Mouse (Mus musculus) spleen, postnatal 36 days (tissue): ENCODE measurements around the gene Dkk2.

Source experiments
- DNase-seq, 2 experiments: peaks; one replicate each; pipeline ENCODE4 v3.0.0; 2022; ENCODE audit warnings: low spot score in 2 of 2, mixed read lengths in 1 of 2

Gene Dkk2

GRCm38 (mm10) chr3:132125227-132125740 is 40.2 kb downstream of the Dkk2 start:
- no peak for DNase-seq

GRCm38 (mm10) chr3:132129730-132130274 is 44.7 kb downstream of the Dkk2 start:
- no peak for DNase-seq

- no peak for DNase-seq
These were observed 45.7 kb downstream of the Dkk2 start for GRCm38 (mm10) chr3:132130781-132131180.

GRCm38 (mm10) chr3:132131939-132132338 is 46.8 kb downstream of the Dkk2 start:
- DNase-seq: no peak

GRCm38 (mm10) chr3:132134502-132134901 is 49.4 kb downstream of the Dkk2 start:
- DNase-seq: no peak

GRCm38 (mm10) chr3:132137802-132138378 is 52.8 kb downstream of the Dkk2 start:
- no peak for DNase-seq

GRCm38 (mm10) chr3:132141031-132141430 is 55.9 kb downstream of the Dkk2 start:
- DNase-seq: no peak

GRCm38 (mm10) chr3:132149446-132150025 is 64.4 kb downstream of the Dkk2 start:
- DNase-seq: no peak

GRCm38 (mm10) chr3:132158817-132159216 is 73.7 kb downstream of the Dkk2 start:
- no peak for DNase-seq

GRCm38 (mm10) chr3:132168911-132169310 is 83.8 kb downstream of the Dkk2 start:
- no peak for DNase-seq

- no peak for DNase-seq
These were observed 101.9 kb downstream of the Dkk2 start for GRCm38 (mm10) chr3:132186888-132187552.

GRCm38 (mm10) chr3:132201950-132202349 is 116.9 kb downstream of the Dkk2 start:
- no peak for DNase-seq

- DNase-seq: no peak
These were observed 117.6 kb downstream of the Dkk2 start for GRCm38 (mm10) chr3:132202665-132203064.

GRCm38 (mm10) chr3:132207469-132207868 is 122.4 kb downstream of the Dkk2 start:
- no peak for DNase-seq

GRCm38 (mm10) chr3:132211260-132211659 is 126.2 kb downstream of the Dkk2 start:
- DNase-seq: no peak

- no peak for DNase-seq
These were observed 134.9 kb downstream of the Dkk2 start for GRCm38 (mm10) chr3:132219977-132220487.

GRCm38 (mm10) chr3:132227622-132228021 is 142.5 kb downstream of the Dkk2 start:
- no peak for DNase-seq
